Mouse (Mus musculus): Measurements from ENCODE around the gene Tapbp. TPM values are rescaled to one million over a fixed set of nuclear protein-coding genes. Genes with fewer than 3 reads are reported as not detected.

Gene Tapbp
- total RNA-seq (2012; rRNA removed) (114 and 134 TPM in 2 replicates), total RNA-seq (2014; rRNA removed) (44.3 and 45.3 TPM in 2 replicates), polyA plus RNA-seq (2012; ENCODE audit: insufficient read length, low read depth) (96.7 and 116 TPM in 2 replicates)

- peak; percentile 98 for DNase-seq (ENCODE audit: extremely low read depth)
- H3K4me3 ChIP-seq (replicated peaks in 1 of 3; ENCODE audit: low read depth in 2 of 3, low read length in 2 of 3, poor library complexity in 1 of 3) = peak within 1 kb of the TSS; percentile 58 to 62 (median 59)
- peak within 1 kb of the TSS; percentile 62 for H3K4me2 ChIP-seq (ENCODE audit: insufficient read depth, low read depth, poor library complexity, severe bottlenecking)
- in situ Hi-C loops (cut with MboI; ENCODE audit: low pct_ligation_motif_present, low pct_unique_long_range_greater_than_20kb, low sequenced_read_pairs) = no loop called here
- peak within 1 kb of the TSS; percentile 70 for H3K9ac ChIP-seq (ENCODE audit: insufficient read depth, low read depth)
- dilution Hi-C loops (cut with MboI; ENCODE audit: extremely low pct_ligation_motif_present, extremely low pct_unique_long_range_greater_than_20kb, low sequenced_read_pairs) = no loop called here
- H3K27me3 ChIP-seq (replicated peaks) = no peaks in the 10 kb centered on the region
- H3K9me3 ChIP-seq (replicated peaks; ENCODE audit: low read length) = peaks cover 6% of the 10 kb centered on the region
- peaks cover 27 to 50% of the 10 kb centered on the region in 2 experiments for H3K4me1 ChIP-seq (ENCODE audit: control insufficient read depth in 1 of 2, insufficient read depth in 2 of 2)
- peaks cover 49 to 61% of the 10 kb centered on the region in 2 experiments for H3K36me3 ChIP-seq (replicated peaks in 1 of 2; ENCODE audit: control insufficient read depth in 1 of 2, insufficient read depth in 1 of 2, low read length in 1 of 2)
- peaks cover 9% of the 10 kb centered on the region for H3K79me2 ChIP-seq (replicated peaks; ENCODE audit: control insufficient read depth, extremely low read depth, insufficient read depth, poor library complexity, severe bottlenecking)
- TF ChIP-seq POLR2AphosphoS2 (IDR thresholded peaks at IDR 0.05; ENCODE audit: low read depth, low read length) (no peak; the same call in 1 of the 2 replicates), JUND (conservative IDR thresholded peaks at IDR 0.05; ENCODE audit: low read depth, low read length) (no peak), ZC3H11A (IDR thresholded peaks at IDR 0.05; ENCODE audit: low read depth, low read length) (no peak), MYC (IDR thresholded peaks at IDR 0.05; ENCODE audit: low read depth, low read length) (no peak), UBTF (IDR thresholded peaks at IDR 0.05; ENCODE audit: low read depth, low read length) (no peak), MXI1 (IDR thresholded peaks at IDR 0.05; ENCODE audit: low read depth, low read length) (peak; percentile 85), TCF12 (IDR thresholded peaks at IDR 0.05; ENCODE audit: low read depth, low read length) (peak; percentile 47), GABPA (IDR thresholded peaks at IDR 0.05; ENCODE audit: insufficient replicate concordance, low read depth, low read length) (no peak), E2F4 (IDR thresholded peaks at IDR 0.05; ENCODE audit: insufficient replicate concordance, low read depth, low read length) (no peak), BHLHE40 (IDR thresholded peaks at IDR 0.05; ENCODE audit: low read depth, low read length) (no peak), PAX5 (IDR thresholded peaks at IDR 0.05; ENCODE audit: low read length) (no peak), TBP (conservative IDR thresholded peaks at IDR 0.05; ENCODE audit: low read depth, low read length) (peak; percentile 37; the same call in 1 of the 2 replicates), EP300 (IDR thresholded peaks at IDR 0.05; ENCODE audit: low read length) (no peak), MAX (IDR thresholded peaks at IDR 0.05; ENCODE audit: low read length) (no peak), RAD21 (IDR thresholded peaks at IDR 0.05; ENCODE audit: low read depth, low read length) (no peak), USF1 (IDR thresholded peaks at IDR 0.05; ENCODE audit: low read depth, low read length) (no peak), SMC3 (IDR thresholded peaks at IDR 0.05; ENCODE audit: low read depth, low read length) (no peak), MEF2A (IDR thresholded peaks at IDR 0.05; ENCODE audit: borderline replicate concordance, low read depth, low read length) (no peak), JUN (IDR thresholded peaks at IDR 0.05; ENCODE audit: insufficient read depth, low read depth, low read length) (no peak), ZMIZ1 (IDR thresholded peaks at IDR 0.05; ENCODE audit: low read depth, low read length) (no peak), ZNF384 (IDR thresholded peaks at IDR 0.05; ENCODE audit: low read depth, low read length) (no peak), RCOR1 (conservative IDR thresholded peaks at IDR 0.05; ENCODE audit: low read depth, low read length) (no peak), CHD1 (IDR thresholded peaks at IDR 0.05; ENCODE audit: low read depth, low read length) (no peak), ELF1 (IDR thresholded peaks at IDR 0.05; ENCODE audit: low read depth, low read length) (peak; percentile 89), SIN3A (IDR thresholded peaks at IDR 0.05; ENCODE audit: low read length) (peak; percentile 100), NRF1 (IDR thresholded peaks at IDR 0.05; ENCODE audit: low read depth, low read length) (peak; percentile 46; the same call in 1 of the 2 replicates), ZKSCAN1 (IDR thresholded peaks at IDR 0.05; ENCODE audit: borderline replicate concordance, low read depth, low read length) (no peak), IRF4 (IDR thresholded peaks at IDR 0.05; ENCODE audit: low read depth, low read length) (peak; percentile 43; the same call in 1 of the 2 replicates), KAT2A (IDR thresholded peaks at IDR 0.05; ENCODE audit: insufficient replicate concordance, low read length) (no peak), USF2 (conservative IDR thresholded peaks at IDR 0.05; ENCODE audit: low read depth, low read length) (peak; percentile 64), MAFK (IDR thresholded peaks at IDR 0.05; ENCODE audit: insufficient replicate concordance, low read length) (no peak), CTCF (conservative IDR thresholded peaks at IDR 0.05 in 1 of 2, IDR thresholded peaks at IDR 0.05 in 1 of 2; ENCODE audit: low read depth in 2 of 2, low read length in 2 of 2) (no peak), POLR2A (IDR thresholded peaks at IDR 0.05; ENCODE audit: low read depth, low read length) (peak; percentile 60), CHD2 (IDR thresholded peaks at IDR 0.05; ENCODE audit: low read length) (peak; percentile 90), MAZ (IDR thresholded peaks at IDR 0.05; ENCODE audit: low read depth, low read length) (peak; percentile 96), NELFE (IDR thresholded peaks at IDR 0.05; ENCODE audit: low read depth, low read length) (no peak), ETS1 (conservative IDR thresholded peaks at IDR 0.05; ENCODE audit: low read depth, low read length) (no peak), HCFC1 (IDR thresholded peaks at IDR 0.05; ENCODE audit: low read depth, low read length) (peak; percentile 79)
- H3K27ac ChIP-seq (ENCODE audit: insufficient read depth, low read depth) = peak within 1 kb of the TSS; percentile 22; the same call in 1 of the 2 replicates
Observed at GRCm38 (mm10) chr17:33915671-33916250, at the start of gene Tapbp, which contains the start of gene Zbtb22. Tapbp (plus strand) TSS chr17:33915899. Zbtb22 (plus strand) TSS chr17:33915904.
